Mouse (Mus musculus) heart, embryonic 12.5 days (tissue): ENCODE results near the gene Ddx19a. TPM values are rescaled to one million over a fixed set of nuclear protein-coding genes. Genes with fewer than 3 reads are reported as not detected.
A peak's percentile ranks its signal among the peaks of the same experiment; 100 is the strongest.

Experiments
- ATAC-seq: fragments of 200-750 bp; cut with Nextera tagmentation; 2 replicates; pipeline ENCODE4 v1.8.0; 2017; ENCODE audit warnings: moderate TSS enrichment, moderate library complexity; ENCODE audit not compliant: insufficient number of reproducible peaks, low FRiP score
- H3K27ac ChIP-seq: fragments of 300-500 bp; sonication (generic); 2 replicates; pipeline ENCODE4 v1.5.1; 2016; ENCODE audit warnings: mild to moderate bottlenecking, moderate library complexity; ENCODE audit not compliant: poor library complexity, severe bottlenecking
- H3K27me3 ChIP-seq: fragments of 300-500 bp; sonication (generic); replicated peaks from 2 replicates; pipeline ENCODE4 v1.6.1; 2016; ENCODE audit warnings: mild to moderate bottlenecking, moderate library complexity
- H3K36me3 ChIP-seq: fragments of 300-500 bp; sonication (generic); 2 replicates; pipeline ENCODE4 v1.6.1; 2016; ENCODE audit warnings: mild to moderate bottlenecking, moderate library complexity
- H3K4me1 ChIP-seq: fragments of 300-500 bp; sonication (generic); replicated peaks from 2 replicates; pipeline ENCODE4 v1.6.1; 2016; ENCODE audit warnings: mild to moderate bottlenecking
- H3K4me2 ChIP-seq: fragments of 300-500 bp; sonication (generic); 2 replicates; pipeline ENCODE4 v1.6.1; 2016; ENCODE audit warnings: mild to moderate bottlenecking, moderate library complexity
- H3K4me3 ChIP-seq: fragments of 300-500 bp; sonication (generic); 2 replicates; pipeline ENCODE4 v1.5.1; 2016; ENCODE audit warnings: mild to moderate bottlenecking
- H3K9ac ChIP-seq: fragments of 300-500 bp; sonication (generic); 2 replicates; pipeline ENCODE4 v1.6.1; 2016; ENCODE audit warnings: mild to moderate bottlenecking, moderate library complexity
- H3K9me3 ChIP-seq: fragments of 300-500 bp; sonication (generic); replicated peaks from 2 replicates; pipeline ENCODE4 v1.6.1; 2016; ENCODE audit warnings: mild to moderate bottlenecking, moderate library complexity
- WGBS: fragments of 180-500 bp; shearing (Covaris S2); methylation state at CpG from one replicate; pipeline ENCODE4 v1.1.7; 2016; 5-methylcytosine and 5-hydroxymethylcytosine counted together
- polyA plus RNA-seq: library from polyadenylated mRNA; unstranded; fragments of >200 nt; fragmentation: Nextera tagmentation; extraction: Ambion mirVana; gene quantifications from 2 replicates; pipeline ENCODE4 v1.2.1, GENCODE M21; 2016

Gene Ddx19a
- polyA plus RNA-seq, 1 experiment from 2014 or later = 14.9 TPM

- no peak for ATAC-seq
- no peaks in the 10 kb centered on the region for H3K9me3 ChIP-seq
- peaks cover 11% of the 10 kb centered on the region; the same call in 1 of the 2 replicates for H3K4me1 ChIP-seq
- H3K36me3 ChIP-seq = peaks cover 61% of the 10 kb centered on the region
- no peak overlapping the region for H3K9ac ChIP-seq
- H3K27me3 ChIP-seq = no peaks in the 10 kb centered on the region
- H3K27ac ChIP-seq = no peak overlapping the region
- no peak overlapping the region for H3K4me3 ChIP-seq
- H3K4me2 ChIP-seq = no peak overlapping the region
- 71% methylated on average over 8 of the region's 8 CpGs for WGBS
Observed at GRCm38 (mm10) chr8:110954776-110955175, 42.8 kb downstream of the Ddx19a start.

- H3K4me3 ChIP-seq = no peak overlapping the region
- H3K27ac ChIP-seq = no peak overlapping the region
- no peak for ATAC-seq
Observed at GRCm38 (mm10) chr8:110950065-110950484, 47.5 kb downstream of the Ddx19a start.

GRCm38 (mm10) chr8:110945716-110946115 lies 51.9 kb downstream of the Ddx19a start:
- H3K27ac ChIP-seq = no peak overlapping the region
- 66% methylated on average over 4 of the region's 4 CpGs for WGBS
- H3K36me3 ChIP-seq = 0 out of 2 replicates have a peak, but pooled peaks cover 2% of the 10 kb centered on the region
- no peaks in the 10 kb centered on the region for H3K27me3 ChIP-seq
- no peak overlapping the region for H3K4me2 ChIP-seq
- H3K4me3 ChIP-seq = no peak overlapping the region
- H3K9me3 ChIP-seq = no peaks in the 10 kb centered on the region
- H3K4me1 ChIP-seq = peaks cover 60% of the 10 kb centered on the region
- H3K9ac ChIP-seq = no peak overlapping the region
- ATAC-seq = no peak

More at GRCm38 (mm10) chr8:110950065-110950484, 47.5 kb downstream of the Ddx19a start:
- Histone ChIP-seq H3K9ac (no peak overlapping the region), H3K9me3 (no peaks in the 10 kb centered on the region), H3K4me2 (no peak overlapping the region), H3K27me3 (no peaks in the 10 kb centered on the region), H3K36me3 (peaks cover 30% of the 10 kb centered on the region), H3K4me1 (peaks cover 28% of the 10 kb centered on the region)
- WGBS = 81% methylated on average over 17 of the region's 17 CpGs

- Histone ChIP-seq H3K27ac (peak overlapping the region; percentile 64; the same call in 1 of the 2 replicates), H3K9ac (0 out of 2 replicates have a peak overlapping the region, but pooled peaks have one; percentile 1), H3K4me1 (peaks cover 66% of the 10 kb centered on the region), H3K36me3 (0 out of 2 replicates have a peak, but pooled peaks cover 2% of the 10 kb centered on the region), H3K4me2 (no peak overlapping the region), H3K4me3 (no peak overlapping the region), H3K27me3 (no peaks in the 10 kb centered on the region), H3K9me3 (no peaks in the 10 kb centered on the region)
- 75% methylated on average over 7 of the region's 7 CpGs for WGBS
- no peak for ATAC-seq
Observed at GRCm38 (mm10) chr8:110944276-110944876, 53.2 kb downstream of the Ddx19a start.

DNA sequence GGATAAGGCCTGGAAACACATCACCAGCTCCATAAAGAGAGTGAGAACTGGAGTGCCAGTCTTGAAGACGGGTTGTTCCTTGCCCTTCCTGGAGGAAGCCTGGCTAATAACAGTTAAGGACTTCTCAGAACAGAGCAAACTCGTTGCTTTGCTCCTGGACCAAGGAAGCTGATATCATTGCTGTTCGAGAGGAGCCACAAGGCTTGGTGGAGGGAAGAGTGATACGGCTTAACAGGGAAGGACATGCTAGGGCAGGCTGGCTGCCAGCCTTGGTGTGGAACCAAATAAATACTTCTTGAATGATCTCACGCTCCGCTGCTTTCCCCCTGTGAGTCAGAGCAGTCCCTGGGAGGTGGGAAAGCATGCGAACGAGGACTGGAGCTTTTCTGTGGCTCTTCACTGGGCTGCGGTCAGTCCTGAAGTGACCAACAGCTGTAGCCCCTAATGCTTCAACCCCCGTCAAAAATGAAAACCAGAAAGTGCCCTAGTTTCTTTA lies 56.1 kb downstream of the Ddx19a start:
- Histone ChIP-seq H3K4me3 (no peak overlapping the region), H3K9ac (no peak overlapping the region), H3K4me2 (peak overlapping the region; percentile 35), H3K27ac (peak overlapping the region; percentile 90), H3K27me3 (no peaks in the 10 kb centered on the region), H3K36me3 (no peaks in the 10 kb centered on the region), H3K4me1 (peaks cover 65% of the 10 kb centered on the region), H3K9me3 (no peaks in the 10 kb centered on the region)
- 17% methylated on average over 10 of the region's 10 CpGs for WGBS
- ATAC-seq = peak; percentile 71

- peak overlapping the region; percentile 35 for H3K4me2 ChIP-seq
- H3K36me3 ChIP-seq = no peaks in the 10 kb centered on the region
- H3K4me3 ChIP-seq = no peak overlapping the region
- 56% methylated on average over 15 of the region's 15 CpGs for WGBS
- ATAC-seq = no peak
- H3K9me3 ChIP-seq = no peaks in the 10 kb centered on the region
- no peaks in the 10 kb centered on the region for H3K27me3 ChIP-seq
- no peak overlapping the region for H3K9ac ChIP-seq
- H3K27ac ChIP-seq = peak overlapping the region; percentile 90
- peaks cover 63% of the 10 kb centered on the region for H3K4me1 ChIP-seq
Observed at GRCm38 (mm10) chr8:110940682-110941452, 56.7 kb downstream of the Ddx19a start.

GRCm38 (mm10) chr8:110938882-110939589 lies 58.6 kb downstream of the Ddx19a start:
- Histone ChIP-seq H3K9ac (no peak overlapping the region), H3K27me3 (no peaks in the 10 kb centered on the region), H3K4me1 (peaks cover 48% of the 10 kb centered on the region), H3K4me2 (peak overlapping the region; percentile 16), H3K9me3 (no peaks in the 10 kb centered on the region), H3K36me3 (no peaks in the 10 kb centered on the region), H3K27ac (peak overlapping the region; percentile 58), H3K4me3 (no peak overlapping the region)
- ATAC-seq = peak; percentile 61
- 31% methylated on average over 6 of the region's 6 CpGs for WGBS

DNA sequence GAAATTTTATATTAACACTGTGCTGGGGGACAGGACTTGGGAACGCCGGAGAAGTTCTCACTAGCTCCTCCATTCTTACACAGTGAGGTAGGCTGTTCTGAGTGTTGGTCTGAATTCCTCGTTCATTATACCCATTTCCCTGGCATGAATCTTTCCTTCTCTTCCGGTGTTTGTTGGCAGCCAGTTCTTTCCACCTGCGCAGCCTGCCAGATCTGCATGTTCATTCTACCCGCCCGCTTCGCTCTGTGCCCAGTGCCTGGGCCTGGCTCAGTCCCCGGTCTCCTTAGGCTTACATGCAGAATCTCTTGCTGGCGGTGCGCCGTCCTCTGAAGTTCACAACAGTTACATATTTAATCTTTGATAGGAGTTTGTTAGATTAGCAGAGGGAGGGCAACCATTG lies 61.4 kb downstream of the Ddx19a start:
- Histone ChIP-seq H3K4me1 (peaks cover 47% of the 10 kb centered on the region), H3K4me2 (no peak overlapping the region), H3K36me3 (no peaks in the 10 kb centered on the region), H3K27ac (no peak overlapping the region), H3K27me3 (no peaks in the 10 kb centered on the region), H3K9me3 (no peaks in the 10 kb centered on the region), H3K9ac (no peak overlapping the region), H3K4me3 (no peak overlapping the region)
- WGBS = 90% methylated on average over 12 of the region's 12 CpGs
- no peak for ATAC-seq

GRCm38 (mm10) chr8:110933272-110933671 lies 64.3 kb downstream of the Ddx19a start:
- Histone ChIP-seq H3K36me3 (no peaks in the 10 kb centered on the region), H3K27ac (no peak overlapping the region), H3K4me3 (no peak overlapping the region), H3K4me1 (peaks cover 44% of the 10 kb centered on the region), H3K4me2 (no peak overlapping the region), H3K9me3 (no peaks in the 10 kb centered on the region), H3K27me3 (no peaks in the 10 kb centered on the region), H3K9ac (no peak overlapping the region)
- ATAC-seq = no peak
- 75% methylated on average over 2 of the region's 2 CpGs for WGBS

DNA sequence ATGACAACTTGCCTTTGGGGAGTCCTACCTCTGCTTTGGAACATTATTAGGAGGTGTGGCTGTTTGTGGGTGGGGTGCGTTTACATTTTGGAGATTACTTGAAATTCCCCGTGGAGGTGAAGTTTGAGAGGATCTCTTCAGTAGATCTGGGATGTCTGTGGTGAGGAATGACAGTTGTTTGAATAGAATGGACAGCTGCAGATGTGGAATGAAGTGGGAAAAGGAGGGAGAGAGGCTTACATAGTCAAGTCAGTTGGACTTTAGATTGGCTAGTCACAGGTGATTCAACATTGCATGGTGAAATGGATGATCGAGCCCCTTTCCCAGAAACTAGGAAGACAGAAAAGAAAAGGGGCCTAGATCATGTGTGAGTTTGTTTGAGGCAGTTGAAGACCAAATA lies 65.2 kb downstream of the Ddx19a start:
- ATAC-seq = no peak
- H3K4me1 ChIP-seq = peaks cover 43% of the 10 kb centered on the region
- no peaks in the 10 kb centered on the region for H3K27me3 ChIP-seq
- no peak overlapping the region for H3K4me2 ChIP-seq
- no peak overlapping the region for H3K9ac ChIP-seq
- no peak overlapping the region for H3K27ac ChIP-seq
- H3K9me3 ChIP-seq = no peaks in the 10 kb centered on the region
- H3K36me3 ChIP-seq = no peaks in the 10 kb centered on the region
- H3K4me3 ChIP-seq = no peak overlapping the region
- 63% methylated on average over 3 of the region's 3 CpGs for WGBS
